Mouse (Mus musculus): ENCODE data around the gene Sspo. TPM values are rescaled to one million over a fixed set of nuclear protein-coding genes. Genes with fewer than 3 reads are reported as not detected.

Gene Sspo
- polyA plus RNA-seq, 1 experiment from 2014 or later, result 0.44 TPM

Small RNAs within 50 kb of the gene (microRNA-seq; reads per million reads assigned to microRNA genes)
- not detected for gene Gm24325

Other genes starting within 250 kb of the Sspo start
- 18.5 and 19.8 TPM in 2 replicates for gene Krba1, start 52.6 kb upstream of the Sspo start, polyA plus RNA-seq (2015; fragmentation: Nextera tagmentation; extraction: Ambion mirVana)
- 18.9 and 22.0 TPM in 2 replicates for gene Zfp467, start 2.4 kb upstream of the Sspo start, polyA plus RNA-seq (2015; fragmentation: Nextera tagmentation; extraction: Ambion mirVana)
- 9.4 and 11.7 TPM in 2 replicates for gene Atp6v0e2, start 89.4 kb downstream of the Sspo start, polyA plus RNA-seq (2015; fragmentation: Nextera tagmentation; extraction: Ambion mirVana)
- 6.0 and 7.3 TPM in 2 replicates for gene Lrrc61, start 106.6 kb downstream of the Sspo start, polyA plus RNA-seq (2015; fragmentation: Nextera tagmentation; extraction: Ambion mirVana)
- 76.6 and 84.0 TPM in 2 replicates for gene Rarres2, start 124.6 kb downstream of the Sspo start, polyA plus RNA-seq (2015; fragmentation: Nextera tagmentation; extraction: Ambion mirVana)
- gene Gm45021, start 141.4 kb downstream of the Sspo start, polyA plus RNA-seq (2015; fragmentation: Nextera tagmentation; extraction: Ambion mirVana), result not detected in 2 replicates
- gene Repin1, start 145.7 kb downstream of the Sspo start, polyA plus RNA-seq (2015; fragmentation: Nextera tagmentation; extraction: Ambion mirVana), result 28.1 and 30.9 TPM in 2 replicates
- gene Gm44965, start 145.7 kb downstream of the Sspo start, polyA plus RNA-seq (2015; fragmentation: Nextera tagmentation; extraction: Ambion mirVana), result not detected in 2 replicates
- 5.5 and 8.3 TPM in 2 replicates for gene Zfp775, start 153.8 kb downstream of the Sspo start, polyA plus RNA-seq (2015; fragmentation: Nextera tagmentation; extraction: Ambion mirVana)
- gene AI854703, start 178.5 kb downstream of the Sspo start, polyA plus RNA-seq (2015; fragmentation: Nextera tagmentation; extraction: Ambion mirVana), result 0.93 and 1.1 TPM in 2 replicates
- gene Gimap8, start 199.0 kb downstream of the Sspo start, polyA plus RNA-seq (2015; fragmentation: Nextera tagmentation; extraction: Ambion mirVana), result 4.2 and 4.3 TPM in 2 replicates
- gene Gimap9, start 227.9 kb downstream of the Sspo start, polyA plus RNA-seq (2015; fragmentation: Nextera tagmentation; extraction: Ambion mirVana), result 16.1 and 16.2 TPM in 2 replicates
- gene Gimap4, start 236.3 kb downstream of the Sspo start, polyA plus RNA-seq (2015; fragmentation: Nextera tagmentation; extraction: Ambion mirVana), result 45.0 and 46.6 TPM in 2 replicates

Measured in lung, embryonic 15.5 days (tissue).